Mouse (Mus musculus): ENCODE measurements at regions not wholly inside any gene's neighbourhood (a gene's known extent, or its start where the extent isn't known, plus 50 kb on each side); places are given as distances from the start of the nearest gene placed in this dataset.

- no peak overlapping the region for H3K27ac ChIP-seq (ENCODE audit: low read depth, low read length)
- no peaks in the 10 kb centered on the region for H3K4me1 ChIP-seq (ENCODE audit: control insufficient read depth, insufficient read depth, low read length)
- ATAC-seq (ENCODE audit: low read depth): no peak
- no peak overlapping the region for H3K4me3 ChIP-seq (ENCODE audit: low read depth, low read length)
- H3K36me3 ChIP-seq (ENCODE audit: control insufficient read depth, insufficient read depth, low read length): no peaks in the 10 kb centered on the region
- no peak overlapping the region for H3K4me2 ChIP-seq (ENCODE audit: low read depth, low read length)
- no peaks in the 10 kb centered on the region for H3K9me3 ChIP-seq (ENCODE audit: control insufficient read depth, low read length)
- H3K9ac ChIP-seq (replicated peaks; ENCODE audit: low read depth, low read length): no peak overlapping the region
- no peaks in the 10 kb centered on the region for H3K27me3 ChIP-seq (ENCODE audit: control insufficient read depth, insufficient read depth, low read length)
These were observed 333.7 kb downstream of the Adcyap1 start for GRCm38 (mm10) chr17:93532535-93532934.

- no peak overlapping the region for H3K4me3 ChIP-seq (ENCODE audit: low read depth, low read length)
- 87% methylated on average over 2 of the region's 2 CpGs for WGBS
- H3K27ac ChIP-seq (ENCODE audit: low read depth, low read length): no peak overlapping the region
- no peak overlapping the region for H3K9ac ChIP-seq (replicated peaks; ENCODE audit: low read depth, low read length)
- ATAC-seq (ENCODE audit: low read depth): no peak
- H3K4me2 ChIP-seq (ENCODE audit: low read depth, low read length): no peak overlapping the region
- no peaks in the 10 kb centered on the region for H3K36me3 ChIP-seq (ENCODE audit: control insufficient read depth, insufficient read depth, low read length)
- H3K4me1 ChIP-seq (ENCODE audit: control insufficient read depth, insufficient read depth, low read length): no peaks in the 10 kb centered on the region
- H3K9me3 ChIP-seq (ENCODE audit: control insufficient read depth, low read length): no peaks in the 10 kb centered on the region
- H3K27me3 ChIP-seq (ENCODE audit: control insufficient read depth, insufficient read depth, low read length): no peaks in the 10 kb centered on the region
These were observed 336.1 kb downstream of the Adcyap1 start for GRCm38 (mm10) chr17:93534945-93535344.

DNA sequence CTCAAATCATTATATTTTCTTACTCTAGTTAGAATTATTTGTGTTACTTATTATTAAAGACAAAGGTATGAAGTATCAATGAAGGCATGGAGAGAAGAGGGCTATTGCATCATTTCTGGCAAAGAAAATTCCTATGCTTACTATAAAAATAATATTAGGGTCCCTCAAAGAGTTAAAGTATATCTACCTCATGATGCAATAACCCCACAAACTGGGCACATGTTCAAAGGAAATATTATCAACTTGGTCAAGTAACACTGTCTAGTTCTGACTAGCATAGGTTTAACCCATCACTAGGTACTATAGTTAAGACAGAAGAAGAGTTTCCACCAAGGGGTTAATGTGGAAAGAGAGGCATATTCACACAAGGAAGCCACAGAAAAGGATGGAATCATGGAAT is 336.9 kb downstream of the Adcyap1 start:
- Histone ChIP-seq H3K36me3 (ENCODE audit: control insufficient read depth, insufficient read depth, low read length) (no peaks in the 10 kb centered on the region), H3K27me3 (ENCODE audit: control insufficient read depth, insufficient read depth, low read length) (no peaks in the 10 kb centered on the region), H3K27ac (ENCODE audit: low read depth, low read length) (no peak overlapping the region), H3K9ac (replicated peaks; ENCODE audit: low read depth, low read length) (no peak overlapping the region), H3K4me1 (ENCODE audit: control insufficient read depth, insufficient read depth, low read length) (no peaks in the 10 kb centered on the region), H3K4me2 (ENCODE audit: low read depth, low read length) (no peak overlapping the region), H3K4me3 (ENCODE audit: low read depth, low read length) (no peak overlapping the region), H3K9me3 (ENCODE audit: control insufficient read depth, low read length) (no peaks in the 10 kb centered on the region)
- ATAC-seq (ENCODE audit: low read depth): no peak

GRCm38 (mm10) chr17:93541795-93542194 is 343.0 kb downstream of the Adcyap1 start:
- ATAC-seq (ENCODE audit: low read depth): no peak
- no peaks in the 10 kb centered on the region for H3K36me3 ChIP-seq (ENCODE audit: control insufficient read depth, insufficient read depth, low read length)
- no peak overlapping the region for H3K4me2 ChIP-seq (ENCODE audit: low read depth, low read length)
- no peaks in the 10 kb centered on the region for H3K27me3 ChIP-seq (ENCODE audit: control insufficient read depth, insufficient read depth, low read length)
- H3K9ac ChIP-seq (replicated peaks; ENCODE audit: low read depth, low read length): no peak overlapping the region
- no peak overlapping the region for H3K4me3 ChIP-seq (ENCODE audit: low read depth, low read length)
- no peaks in the 10 kb centered on the region for H3K9me3 ChIP-seq (ENCODE audit: control insufficient read depth, low read length)
- no peaks in the 10 kb centered on the region for H3K4me1 ChIP-seq (ENCODE audit: control insufficient read depth, insufficient read depth, low read length)
- no peak overlapping the region for H3K27ac ChIP-seq (ENCODE audit: low read depth, low read length)

DNA sequence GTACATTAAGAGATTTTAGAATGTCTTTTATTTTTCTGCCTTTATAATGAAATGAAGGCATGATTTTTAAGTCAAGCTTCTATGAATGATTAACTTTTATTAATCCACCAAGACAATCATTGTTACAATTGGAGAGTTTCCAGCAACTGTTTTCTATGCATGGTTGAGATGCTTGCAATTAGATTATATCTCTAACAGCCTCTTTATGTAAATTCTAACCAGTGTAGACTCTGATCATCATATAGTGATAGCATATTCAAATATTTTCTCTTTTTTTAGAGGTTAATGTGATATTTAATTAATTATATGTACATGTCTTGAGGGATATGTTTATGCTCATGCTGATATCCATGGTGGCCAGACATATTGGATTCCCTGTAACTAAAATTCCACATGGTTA is 351.5 kb downstream of the Adcyap1 start:
- Histone ChIP-seq H3K36me3 (ENCODE audit: control insufficient read depth, insufficient read depth, low read length) (no peaks in the 10 kb centered on the region), H3K9ac (replicated peaks; ENCODE audit: low read depth, low read length) (no peak overlapping the region), H3K4me2 (ENCODE audit: low read depth, low read length) (no peak overlapping the region), H3K4me3 (ENCODE audit: low read depth, low read length) (no peak overlapping the region), H3K9me3 (ENCODE audit: control insufficient read depth, low read length) (no peaks in the 10 kb centered on the region), H3K27ac (ENCODE audit: low read depth, low read length) (no peak overlapping the region), H3K27me3 (ENCODE audit: control insufficient read depth, insufficient read depth, low read length) (no peaks in the 10 kb centered on the region), H3K4me1 (ENCODE audit: control insufficient read depth, insufficient read depth, low read length) (no peaks in the 10 kb centered on the region)
- ATAC-seq (ENCODE audit: low read depth): no peak

GRCm38 (mm10) chr17:93555872-93556271 is 357.1 kb downstream of the Adcyap1 start:
- H3K9me3 ChIP-seq (ENCODE audit: control insufficient read depth, low read length): no peaks in the 10 kb centered on the region
- no peak overlapping the region for H3K9ac ChIP-seq (replicated peaks; ENCODE audit: low read depth, low read length)
- no peaks in the 10 kb centered on the region for H3K4me1 ChIP-seq (ENCODE audit: control insufficient read depth, insufficient read depth, low read length)
- no peaks in the 10 kb centered on the region for H3K36me3 ChIP-seq (ENCODE audit: control insufficient read depth, insufficient read depth, low read length)
- no peaks in the 10 kb centered on the region for H3K27me3 ChIP-seq (ENCODE audit: control insufficient read depth, insufficient read depth, low read length)
- ATAC-seq (ENCODE audit: low read depth): no peak
- WGBS: 64% methylated on average over 1 of the region's 1 CpGs
- no peak overlapping the region for H3K4me3 ChIP-seq (ENCODE audit: low read depth, low read length)
- no peak overlapping the region for H3K27ac ChIP-seq (ENCODE audit: low read depth, low read length)
- no peak overlapping the region for H3K4me2 ChIP-seq (ENCODE audit: low read depth, low read length)

DNA sequence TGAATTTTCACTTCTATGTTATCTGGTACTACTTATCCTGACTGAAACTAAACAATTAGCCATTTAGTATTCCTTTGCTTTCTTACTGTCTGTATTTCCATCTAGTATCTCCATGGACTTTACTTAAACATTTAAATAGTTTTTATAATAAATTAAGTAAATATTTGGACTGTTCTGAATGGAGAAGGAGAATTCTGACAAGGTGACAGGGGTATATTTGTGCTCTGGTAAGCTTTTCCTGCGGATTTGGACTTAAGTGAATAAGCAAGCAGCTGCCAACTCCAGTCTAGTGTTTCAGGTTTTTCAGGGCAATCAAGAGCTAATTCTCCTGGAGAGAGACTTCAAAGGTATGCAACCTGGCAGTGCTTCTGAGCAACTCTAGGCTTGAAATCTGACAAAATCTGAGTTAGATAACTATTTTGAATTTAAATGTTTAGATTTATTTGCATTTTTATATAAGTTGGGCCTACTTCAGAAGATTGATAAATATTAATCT is 364.5 kb downstream of the Adcyap1 start:
- Histone ChIP-seq H3K4me2 (ENCODE audit: low read depth, low read length) (no peak overlapping the region), H3K9me3 (ENCODE audit: control insufficient read depth, low read length) (no peaks in the 10 kb centered on the region), H3K36me3 (ENCODE audit: control insufficient read depth, insufficient read depth, low read length) (no peaks in the 10 kb centered on the region), H3K27ac (ENCODE audit: low read depth, low read length) (no peak overlapping the region), H3K4me1 (ENCODE audit: control insufficient read depth, insufficient read depth, low read length) (no peaks in the 10 kb centered on the region), H3K9ac (replicated peaks; ENCODE audit: low read depth, low read length) (no peak overlapping the region), H3K4me3 (ENCODE audit: low read depth, low read length) (no peak overlapping the region), H3K27me3 (ENCODE audit: control insufficient read depth, insufficient read depth, low read length) (no peaks in the 10 kb centered on the region)
- WGBS: 59% methylated on average over 1 of the region's 1 CpGs
- no peak for ATAC-seq (ENCODE audit: low read depth)

- ATAC-seq (ENCODE audit: low read depth): no peak
- Histone ChIP-seq H3K4me1 (ENCODE audit: control insufficient read depth, insufficient read depth, low read length) (no peaks in the 10 kb centered on the region), H3K9me3 (ENCODE audit: control insufficient read depth, low read length) (no peaks in the 10 kb centered on the region), H3K27me3 (ENCODE audit: control insufficient read depth, insufficient read depth, low read length) (no peaks in the 10 kb centered on the region), H3K36me3 (ENCODE audit: control insufficient read depth, insufficient read depth, low read length) (no peaks in the 10 kb centered on the region), H3K4me3 (ENCODE audit: low read depth, low read length) (no peak overlapping the region), H3K9ac (replicated peaks; ENCODE audit: low read depth, low read length) (no peak overlapping the region), H3K4me2 (ENCODE audit: low read depth, low read length) (no peak overlapping the region), H3K27ac (ENCODE audit: low read depth, low read length) (no peak overlapping the region)
- WGBS: 93% methylated on average over 5 of the region's 5 CpGs
These were observed 381.2 kb downstream of the Adcyap1 start for GRCm38 (mm10) chr17:93579981-93580380.

GRCm38 (mm10) chr17:93598181-93598685 is 399.4 kb downstream of the Adcyap1 start:
- Histone ChIP-seq H3K27me3 (ENCODE audit: control insufficient read depth, insufficient read depth, low read length) (no peaks in the 10 kb centered on the region), H3K9me3 (ENCODE audit: control insufficient read depth, low read length) (no peaks in the 10 kb centered on the region), H3K4me1 (ENCODE audit: control insufficient read depth, insufficient read depth, low read length) (no peaks in the 10 kb centered on the region), H3K4me3 (ENCODE audit: low read depth, low read length) (no peak overlapping the region), H3K9ac (replicated peaks; ENCODE audit: low read depth, low read length) (no peak overlapping the region), H3K27ac (ENCODE audit: low read depth, low read length) (no peak overlapping the region), H3K36me3 (ENCODE audit: control insufficient read depth, insufficient read depth, low read length) (no peaks in the 10 kb centered on the region), H3K4me2 (ENCODE audit: low read depth, low read length) (no peak overlapping the region)
- over 99% methylated on average over 2 of the region's 2 CpGs for WGBS
- no peak for ATAC-seq (ENCODE audit: low read depth)

- Histone ChIP-seq H3K4me1 (ENCODE audit: control insufficient read depth, insufficient read depth, low read length) (no peaks in the 10 kb centered on the region), H3K4me2 (ENCODE audit: low read depth, low read length) (no peak overlapping the region), H3K36me3 (ENCODE audit: control insufficient read depth, insufficient read depth, low read length) (no peaks in the 10 kb centered on the region), H3K9ac (replicated peaks; ENCODE audit: low read depth, low read length) (no peak overlapping the region), H3K4me3 (ENCODE audit: low read depth, low read length) (no peak overlapping the region), H3K27ac (ENCODE audit: low read depth, low read length) (no peak overlapping the region), H3K27me3 (ENCODE audit: control insufficient read depth, insufficient read depth, low read length) (no peaks in the 10 kb centered on the region), H3K9me3 (ENCODE audit: control insufficient read depth, low read length) (no peaks in the 10 kb centered on the region)
- ATAC-seq (ENCODE audit: low read depth): no peak
- 86% methylated on average over 3 of the region's 3 CpGs for WGBS
These were observed 401.4 kb downstream of the Adcyap1 start for GRCm38 (mm10) chr17:93600236-93600635.
